Mouse (Mus musculus): Measurements from ENCODE around the gene Ank3. TPM values are rescaled to one million over a fixed set of nuclear protein-coding genes. Genes with fewer than 3 reads are reported as not detected.
A peak's percentile ranks its signal among the peaks of the same experiment; 100 is the strongest.

Gene Ank3
- total and polyA plus RNA-seq, 2 experiments: 2.9 to 31.0 TPM

DNA sequence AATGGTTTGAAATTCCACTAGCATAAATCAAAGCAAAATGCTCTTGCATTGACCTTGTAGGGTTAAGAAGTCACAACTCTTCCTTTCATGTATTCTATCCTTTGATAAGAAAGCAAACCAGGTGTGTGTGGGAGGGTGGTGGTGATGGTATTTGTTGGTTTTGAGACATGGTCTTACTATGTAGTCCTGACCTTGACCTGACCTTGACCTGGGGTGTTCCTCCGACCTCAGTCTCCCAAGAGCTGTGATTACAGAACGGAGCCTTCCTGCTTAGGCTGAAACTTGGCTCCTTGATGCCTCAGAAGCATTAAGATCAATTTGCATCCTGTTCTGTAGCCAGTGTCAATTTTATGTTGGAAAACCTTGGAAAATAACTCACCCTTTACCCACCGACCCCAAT, 397.1 kb downstream of the Ank3 start:
- Histone ChIP-seq H3K79me2 (ENCODE audit: control insufficient read depth, insufficient read depth, low read length) (no peaks in the 10 kb centered on the region), H3K27ac (replicated peaks; ENCODE audit: insufficient read depth, low read depth, low read length) (no peak overlapping the region), H3K27me3 (ENCODE audit: control insufficient read depth, insufficient read depth, low read length) (no peaks in the 10 kb centered on the region), H3K4me1 (ENCODE audit: control insufficient read depth, insufficient read depth, low read length) (no peaks in the 10 kb centered on the region), H3K4me3 (ENCODE audit: insufficient read depth, low read depth, low read length) (no peak overlapping the region), H3K9ac (ENCODE audit: low read depth, low read length) (no peak overlapping the region), H3K36me3 (ENCODE audit: control insufficient read depth, insufficient read depth, low read length) (no peaks in the 10 kb centered on the region)
- 68% methylated on average over 3 of the region's 3 CpGs for WGBS
- no peak for TF ChIP-seq CTCF (IDR thresholded peaks at IDR 0.05; ENCODE audit: low read depth, low read length)
- TF ChIP-seq POLR2A (IDR thresholded peaks at IDR 0.05; ENCODE audit: extremely low read depth, insufficient read depth, low read length): no peak
- DNase-seq (ENCODE audit: extremely low read depth, low read depth, low spot score): no peak

DNA sequence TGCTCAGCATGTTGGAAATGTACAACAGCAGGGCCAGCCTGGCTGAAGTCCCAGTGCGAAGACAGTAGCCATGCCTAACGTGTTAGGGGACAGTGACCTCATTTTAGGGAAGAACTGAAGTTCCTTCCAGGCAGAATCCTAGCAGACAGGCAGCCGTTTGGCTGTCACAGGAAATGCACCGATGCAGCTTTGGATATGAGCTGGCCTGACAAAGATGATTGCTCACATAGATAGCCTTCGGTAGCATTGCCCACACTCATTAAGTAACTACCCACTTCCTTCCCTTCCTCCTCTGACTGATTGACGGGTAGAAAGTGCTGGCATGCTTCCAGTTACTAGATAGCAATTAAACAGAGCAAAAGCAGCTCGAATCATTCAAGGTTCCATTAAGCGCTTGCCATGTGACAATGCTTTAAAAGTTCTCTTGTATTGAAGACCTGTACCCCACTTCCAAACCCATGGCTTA, 397.9 kb downstream of the Ank3 start:
- Histone ChIP-seq H3K4me1 (ENCODE audit: control insufficient read depth, insufficient read depth, low read length) (no peaks in the 10 kb centered on the region), H3K27ac (replicated peaks; ENCODE audit: insufficient read depth, low read depth, low read length) (no peak overlapping the region), H3K9ac (ENCODE audit: low read depth, low read length) (no peak overlapping the region), H3K4me3 (ENCODE audit: insufficient read depth, low read depth, low read length) (no peak overlapping the region), H3K27me3 (ENCODE audit: control insufficient read depth, insufficient read depth, low read length) (no peaks in the 10 kb centered on the region), H3K79me2 (ENCODE audit: control insufficient read depth, insufficient read depth, low read length) (no peaks in the 10 kb centered on the region), H3K36me3 (ENCODE audit: control insufficient read depth, insufficient read depth, low read length) (no peaks in the 10 kb centered on the region)
- peak; percentile 13 for DNase-seq (ENCODE audit: extremely low read depth, low read depth, low spot score)
- TF ChIP-seq POLR2A (IDR thresholded peaks at IDR 0.05; ENCODE audit: extremely low read depth, insufficient read depth, low read length) (no peak), CTCF (IDR thresholded peaks at IDR 0.05; ENCODE audit: low read depth, low read length) (no peak)
- WGBS: 55% methylated on average over 8 of the region's 8 CpGs

DNA sequence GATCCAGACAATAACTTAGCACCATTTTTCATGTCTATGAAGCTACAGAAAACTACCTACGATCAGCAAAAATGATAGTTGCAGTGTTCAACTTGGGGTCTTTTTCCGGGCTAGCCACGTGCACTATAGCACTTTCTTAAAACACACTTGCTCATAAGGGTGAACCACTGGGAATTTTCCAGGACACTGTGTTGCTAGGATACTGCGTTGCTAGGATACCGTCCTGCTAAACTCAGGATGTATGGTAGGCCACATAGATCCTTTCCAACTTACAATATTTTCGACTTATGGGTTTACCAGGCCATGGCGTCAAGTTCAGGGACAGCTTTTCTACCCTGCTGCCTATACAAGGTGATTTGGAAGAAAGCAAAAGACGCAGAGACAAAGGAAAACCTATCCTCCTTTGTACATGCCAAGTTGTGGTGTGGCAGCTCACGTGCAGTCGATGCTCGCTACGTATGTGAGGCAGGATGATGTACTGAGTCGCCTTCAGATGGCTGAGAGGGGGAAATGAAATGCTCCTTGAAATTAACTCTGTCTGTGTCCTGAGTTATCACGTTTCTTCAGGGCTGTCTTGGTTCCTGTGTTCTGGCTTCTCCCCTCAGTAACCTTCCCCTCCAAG, 404.7 kb downstream of the Ank3 start:
- no peaks in the 10 kb centered on the region for H3K36me3 ChIP-seq (ENCODE audit: control insufficient read depth, insufficient read depth, low read length)

DNA sequence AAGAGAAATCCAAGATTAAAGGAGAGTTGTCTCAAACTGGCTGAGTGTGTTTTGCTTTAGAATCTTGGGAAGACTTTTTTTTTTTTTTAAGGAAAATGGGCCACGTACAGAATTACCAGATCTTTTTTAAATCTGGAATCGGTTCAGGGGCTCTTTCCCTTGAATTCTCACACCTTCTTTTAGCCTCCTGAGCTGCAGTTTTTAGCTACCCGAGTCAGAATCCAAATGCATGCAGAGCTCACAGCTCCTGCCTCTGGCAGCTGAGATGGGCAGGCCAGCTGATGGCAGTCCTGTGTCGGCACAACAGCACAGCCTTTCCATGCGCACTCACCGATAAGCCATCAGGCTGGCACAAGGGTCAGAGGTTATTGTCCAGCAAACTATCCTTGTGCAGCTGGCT, 406.0 kb downstream of the Ank3 start:
- no peaks in the 10 kb centered on the region for H3K36me3 ChIP-seq (ENCODE audit: control insufficient read depth, insufficient read depth, low read length)
- WGBS: 73% methylated on average over 6 of the region's 6 CpGs
- H3K27ac ChIP-seq (replicated peaks; ENCODE audit: insufficient read depth, low read depth, low read length): no peak overlapping the region
- no peaks in the 10 kb centered on the region for H3K27me3 ChIP-seq (ENCODE audit: control insufficient read depth, insufficient read depth, low read length)
- no peak for TF ChIP-seq POLR2A (IDR thresholded peaks at IDR 0.05; ENCODE audit: extremely low read depth, insufficient read depth, low read length)
- no peak for TF ChIP-seq CTCF (IDR thresholded peaks at IDR 0.05; ENCODE audit: low read depth, low read length)
- peaks cover 2% of the 10 kb centered on the region; the same call in 1 of the 2 replicates for H3K4me1 ChIP-seq (ENCODE audit: control insufficient read depth, insufficient read depth, low read length)
- no peaks in the 10 kb centered on the region for H3K79me2 ChIP-seq (ENCODE audit: control insufficient read depth, insufficient read depth, low read length)
- DNase-seq (ENCODE audit: extremely low read depth, low read depth, low spot score): no peak
- no peak overlapping the region for H3K9ac ChIP-seq (ENCODE audit: low read depth, low read length)
- H3K4me3 ChIP-seq (ENCODE audit: insufficient read depth, low read depth, low read length): no peak overlapping the region

More for the DNA sequence above, 404.7 kb downstream of the Ank3 start:
- H3K4me1 ChIP-seq (ENCODE audit: control insufficient read depth, insufficient read depth, low read length): no peaks in the 10 kb centered on the region
- WGBS: 92% methylated on average over 14 of the region's 14 CpGs
- H3K4me3 ChIP-seq (ENCODE audit: insufficient read depth, low read depth, low read length): no peak overlapping the region
- no peaks in the 10 kb centered on the region for H3K27me3 ChIP-seq (ENCODE audit: control insufficient read depth, insufficient read depth, low read length)
- no peak for TF ChIP-seq POLR2A (IDR thresholded peaks at IDR 0.05; ENCODE audit: extremely low read depth, insufficient read depth, low read length)
- TF ChIP-seq CTCF (IDR thresholded peaks at IDR 0.05; ENCODE audit: low read depth, low read length): no peak
- H3K79me2 ChIP-seq (ENCODE audit: control insufficient read depth, insufficient read depth, low read length): no peaks in the 10 kb centered on the region
- no peak overlapping the region for H3K27ac ChIP-seq (replicated peaks; ENCODE audit: insufficient read depth, low read depth, low read length)
- DNase-seq (ENCODE audit: extremely low read depth, low read depth, low spot score): no peak
- no peak overlapping the region for H3K9ac ChIP-seq (ENCODE audit: low read depth, low read length)

DNA sequence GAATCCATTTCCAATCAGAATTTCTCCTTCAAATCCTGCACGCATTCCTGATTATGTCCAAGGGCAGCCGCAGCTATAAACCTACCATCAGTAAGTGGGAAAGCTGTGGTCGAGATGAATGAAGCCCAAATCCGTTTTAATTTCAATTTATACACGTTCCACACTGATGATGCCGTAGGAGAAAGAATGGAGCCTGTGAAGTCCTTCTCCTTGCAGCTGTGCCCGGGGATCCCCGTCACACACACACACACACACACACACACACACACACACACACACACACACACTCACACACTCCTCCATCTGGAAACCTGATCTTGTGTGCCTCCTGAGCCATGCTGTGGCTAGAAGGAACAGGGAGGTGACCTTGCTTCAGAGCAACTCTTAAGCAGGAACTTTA, 412.2 kb downstream of the Ank3 start:
- WGBS: 90% methylated on average over 8 of the region's 8 CpGs
- no peak for DNase-seq (ENCODE audit: extremely low read depth, low read depth, low spot score)

DNA sequence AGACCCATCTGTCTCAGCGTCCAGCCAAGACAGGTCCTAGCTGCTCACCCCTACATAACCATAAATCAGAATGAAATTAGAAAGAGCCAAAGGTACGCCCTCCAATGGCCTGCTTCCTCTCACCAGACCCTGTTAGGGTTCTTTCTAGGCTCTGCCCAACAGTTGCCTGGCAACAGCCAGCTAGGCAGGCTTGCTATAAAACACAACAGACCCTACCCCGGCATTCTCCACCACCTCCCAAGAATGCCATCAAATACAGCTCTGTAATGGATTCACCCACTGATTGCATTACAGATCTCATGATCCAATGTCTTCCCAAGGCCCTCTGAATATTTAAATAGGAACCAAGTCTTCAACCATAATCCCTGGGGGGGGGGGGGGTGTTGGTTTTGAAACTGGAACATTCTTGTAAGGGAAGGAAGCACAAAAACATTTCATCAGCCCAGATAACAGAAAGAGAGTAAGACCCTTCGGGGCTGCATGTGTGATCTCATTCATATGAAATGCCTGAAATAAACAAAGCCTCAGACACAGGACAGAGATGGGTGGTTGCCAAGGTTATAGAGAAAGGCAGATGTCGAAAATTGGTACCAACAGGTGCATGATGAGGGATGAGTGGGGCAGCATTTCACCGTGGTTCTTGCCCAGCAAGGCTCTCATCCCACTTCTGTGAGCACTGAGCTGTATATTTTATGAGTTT, 415.4 kb downstream of the Ank3 start:
- Histone ChIP-seq H3K4me1 (ENCODE audit: control insufficient read depth, insufficient read depth, low read length) (peaks cover 1% of the 10 kb centered on the region; the same call in 1 of the 2 replicates), H3K27me3 (ENCODE audit: control insufficient read depth, insufficient read depth, low read length) (no peaks in the 10 kb centered on the region), H3K27ac (replicated peaks; ENCODE audit: insufficient read depth, low read depth, low read length) (no peak overlapping the region), H3K36me3 (ENCODE audit: control insufficient read depth, insufficient read depth, low read length) (no peaks in the 10 kb centered on the region), H3K9ac (ENCODE audit: low read depth, low read length) (no peak overlapping the region), H3K79me2 (ENCODE audit: control insufficient read depth, insufficient read depth, low read length) (no peaks in the 10 kb centered on the region), H3K4me3 (ENCODE audit: insufficient read depth, low read depth, low read length) (no peak overlapping the region)
- WGBS: 84% methylated on average over 6 of the region's 6 CpGs
- TF ChIP-seq CTCF (IDR thresholded peaks at IDR 0.05; ENCODE audit: low read depth, low read length) (no peak), POLR2A (IDR thresholded peaks at IDR 0.05; ENCODE audit: extremely low read depth, insufficient read depth, low read length) (no peak)
- no peak for DNase-seq (ENCODE audit: extremely low read depth, low read depth, low spot score)

More for the DNA sequence above, 412.2 kb downstream of the Ank3 start:
- Histone ChIP-seq H3K27ac (replicated peaks; ENCODE audit: insufficient read depth, low read depth, low read length) (no peak overlapping the region), H3K36me3 (ENCODE audit: control insufficient read depth, insufficient read depth, low read length) (no peaks in the 10 kb centered on the region), H3K9ac (ENCODE audit: low read depth, low read length) (no peak overlapping the region), H3K4me3 (ENCODE audit: insufficient read depth, low read depth, low read length) (no peak overlapping the region), H3K27me3 (ENCODE audit: control insufficient read depth, insufficient read depth, low read length) (no peaks in the 10 kb centered on the region), H3K79me2 (ENCODE audit: control insufficient read depth, insufficient read depth, low read length) (no peaks in the 10 kb centered on the region), H3K4me1 (ENCODE audit: control insufficient read depth, insufficient read depth, low read length) (peaks cover 2% of the 10 kb centered on the region; the same call in 1 of the 2 replicates)
- TF ChIP-seq POLR2A (IDR thresholded peaks at IDR 0.05; ENCODE audit: extremely low read depth, insufficient read depth, low read length) (no peak), CTCF (IDR thresholded peaks at IDR 0.05; ENCODE audit: low read depth, low read length) (no peak)

Data from liver, adult 2 months (tissue).